Mouse (Mus musculus) liver, embryonic 12.5 days (tissue): ENCODE measurements at regions not wholly inside any gene's neighbourhood (a gene's known extent, or its start where the extent isn't known, plus 50 kb on each side); places are given as distances from the start of the nearest gene placed in this dataset.
"Not testable (repeated sequence)": the region's sequence is repeated elsewhere in the genome, so short reads cannot be mapped to it uniquely, and the experiment has no call there.

Experiments used
- ATAC-seq: fragments of 200-750 bp; cut with Nextera tagmentation; 2 replicates; pipeline ENCODE4 v1.8.0; 2017; ENCODE audit warnings: moderate number of reproducible peaks, mild to moderate bottlenecking, moderate library complexity
- H3K27ac ChIP-seq: fragments of 300-500 bp; sonication (generic); 2 replicates; pipeline ENCODE4 v1.5.1; 2016; ENCODE audit warnings: mild to moderate bottlenecking
- H3K27me3 ChIP-seq: fragments of 300-500 bp; sonication (generic); replicated peaks from 2 replicates; pipeline ENCODE4 v1.6.1; 2016; ENCODE audit warnings: mild to moderate bottlenecking, moderate library complexity
- H3K36me3 ChIP-seq: fragments of 300-500 bp; sonication (generic); 2 replicates; pipeline ENCODE4 v1.6.1; 2016; ENCODE audit warnings: mild to moderate bottlenecking, moderate library complexity
- H3K4me1 ChIP-seq: fragments of 300-500 bp; sonication (generic); 2 replicates; pipeline ENCODE4 v1.6.1; 2016
- H3K4me2 ChIP-seq: fragments of 300-500 bp; sonication (generic); 2 replicates; pipeline ENCODE4 v1.6.1; 2016; ENCODE audit warnings: mild to moderate bottlenecking, moderate library complexity
- H3K4me3 ChIP-seq: fragments of 300-500 bp; sonication (generic); 2 replicates; pipeline ENCODE4 v1.5.1; 2016; ENCODE audit warnings: mild to moderate bottlenecking, moderate library complexity
- H3K9ac ChIP-seq: fragments of 300-500 bp; sonication (generic); 2 replicates; pipeline ENCODE4 v1.6.1; 2016; ENCODE audit warnings: mild to moderate bottlenecking, moderate library complexity
- H3K9me3 ChIP-seq: fragments of 300-500 bp; sonication (generic); replicated peaks from 2 replicates; pipeline ENCODE4 v1.6.1; 2016; ENCODE audit warnings: mild to moderate bottlenecking, moderate library complexity
- WGBS: fragments of 180-500 bp; shearing (Covaris S2); methylation state at CpG from one replicate; pipeline ENCODE4 v1.1.7; 2016; ENCODE audit not compliant: insufficient replicate concordance; 5-methylcytosine and 5-hydroxymethylcytosine counted together

DNA sequence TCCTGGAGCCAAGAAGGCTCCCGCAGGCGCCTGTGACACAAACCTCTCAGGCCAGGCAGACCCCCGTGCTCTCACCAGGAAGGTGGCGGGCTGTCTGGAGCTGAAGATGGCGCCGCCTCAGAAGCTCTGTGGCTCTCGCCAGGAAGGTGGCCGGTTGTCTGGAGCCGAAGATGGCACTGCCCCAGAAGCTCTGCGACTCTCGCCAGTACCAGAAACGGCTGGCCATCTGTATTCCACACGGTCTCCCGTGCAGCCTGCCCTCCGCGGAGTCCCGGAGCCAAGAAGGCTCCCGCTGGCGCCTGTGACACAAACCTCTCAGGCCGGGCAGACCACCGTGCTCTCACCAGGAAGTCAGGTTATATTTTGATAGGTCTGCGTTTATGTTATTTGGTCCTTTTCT, 1081.3 kb upstream of the Kcnd2 start:
- H3K9ac ChIP-seq, ATAC-seq, H3K36me3 ChIP-seq, H3K27me3 ChIP-seq, H3K4me2 ChIP-seq, H3K9me3 ChIP-seq, H3K27ac ChIP-seq, H3K4me3 ChIP-seq, H3K4me1 ChIP-seq: not testable (repeated sequence)
- WGBS, result 82% methylated on average over 22 of the region's 22 CpGs

GRCm38 (mm10) chr6:20137546-20137945, 1077.8 kb upstream of the Kcnd2 start:
- no peak overlapping the region for H3K4me2 ChIP-seq
- H3K9ac ChIP-seq, result no peak overlapping the region
- no peak for ATAC-seq
- H3K36me3 ChIP-seq, result no peaks in the 10 kb centered on the region
- no peaks in the 10 kb centered on the region for H3K4me1 ChIP-seq
- H3K27ac ChIP-seq, result no peak overlapping the region
- no peaks in the 10 kb centered on the region for H3K9me3 ChIP-seq
- H3K4me3 ChIP-seq, result no peak overlapping the region
- no peaks in the 10 kb centered on the region for H3K27me3 ChIP-seq
